Mouse (Mus musculus): ENCODE measurements at regions not wholly inside any gene's neighbourhood (a gene's known extent, or its start where the extent isn't known, plus 50 kb on each side); places are given as distances from the start of the nearest gene placed in this dataset.

GRCm38 (mm10) chr4:153602496-153602895 lies 119.9 kb upstream of the Ajap1 start:
- TF ChIP-seq EP300 (optimal IDR thresholded peaks at IDR 0.05) (no peak), CTCF (IDR thresholded peaks at IDR 0.05; ENCODE audit: low read depth) (no peak)
